Mouse (Mus musculus) cerebellum, adult 9-10 months (tissue): Measurements from ENCODE around the gene Cry2.
A peak's percentile ranks its signal among the peaks of the same experiment; 100 is the strongest.
"Not testable (repeated sequence)": the region's sequence is repeated elsewhere in the genome, so short reads cannot be mapped to it uniquely, and the experiment has no call there.

ENCODE experiments used
- DNase-seq: peaks from one replicate; pipeline ENCODE4 v3.0.0; 2022

Cry2 gene

DNA sequence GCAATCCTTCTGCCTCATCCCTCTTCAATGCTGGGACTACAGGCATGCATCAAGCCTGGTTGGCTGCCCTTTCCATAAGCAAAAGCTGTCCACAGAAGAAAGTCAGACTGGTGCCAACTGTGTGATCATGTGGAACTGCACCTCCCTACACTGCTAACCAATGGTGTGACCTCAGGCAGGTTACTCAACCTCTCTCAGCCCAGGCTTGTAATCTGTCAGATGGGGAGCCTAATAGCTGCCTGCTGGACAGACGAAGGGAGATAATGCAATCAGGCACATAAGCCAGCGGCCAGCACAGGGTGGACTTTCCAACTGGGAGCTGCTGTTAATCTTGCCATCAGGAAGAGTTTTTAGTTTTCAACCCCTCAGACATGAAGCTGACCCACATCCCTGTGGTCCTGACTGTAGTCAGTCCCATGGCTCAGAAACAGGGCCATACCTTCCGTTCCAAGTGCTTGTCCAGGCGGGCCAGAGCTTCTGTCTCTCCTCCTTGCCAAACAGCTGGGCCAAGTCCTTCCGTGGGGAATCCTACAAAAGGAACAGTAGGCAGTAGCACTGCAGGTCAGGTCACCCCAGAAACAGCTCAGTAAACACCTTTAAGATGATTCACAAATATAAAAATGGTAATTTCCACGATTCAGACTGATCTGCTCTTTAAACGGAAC lies 12.0 kb downstream of the Cry2 start:
- DNase-seq: no peak

DNA sequence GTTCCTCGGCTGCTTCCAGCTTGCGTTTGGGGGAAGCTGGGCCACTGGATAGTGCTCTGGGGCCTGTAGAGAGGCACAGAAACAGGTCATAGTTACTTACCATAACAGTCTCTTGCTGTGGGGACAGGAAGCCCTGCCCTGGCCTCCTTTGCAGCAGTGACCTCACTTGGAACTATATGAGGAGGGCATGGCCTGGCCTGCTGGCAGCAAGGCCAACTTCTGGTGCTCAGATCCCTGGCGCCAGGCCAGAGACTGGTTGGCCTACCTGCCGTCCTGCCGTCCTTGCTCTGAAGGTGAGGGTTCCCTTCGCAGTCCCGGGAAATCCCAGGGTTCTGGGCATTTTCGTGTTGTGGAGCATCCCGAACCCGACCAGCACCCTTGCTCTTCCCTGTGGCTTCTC lies 22.1 kb downstream of the Cry2 start:
- DNase-seq: peak; percentile 81

GRCm38 (mm10) chr2:92408309-92409045 lies 25.4 kb downstream of the Cry2 start:
- DNase-seq: no peak

DNA sequence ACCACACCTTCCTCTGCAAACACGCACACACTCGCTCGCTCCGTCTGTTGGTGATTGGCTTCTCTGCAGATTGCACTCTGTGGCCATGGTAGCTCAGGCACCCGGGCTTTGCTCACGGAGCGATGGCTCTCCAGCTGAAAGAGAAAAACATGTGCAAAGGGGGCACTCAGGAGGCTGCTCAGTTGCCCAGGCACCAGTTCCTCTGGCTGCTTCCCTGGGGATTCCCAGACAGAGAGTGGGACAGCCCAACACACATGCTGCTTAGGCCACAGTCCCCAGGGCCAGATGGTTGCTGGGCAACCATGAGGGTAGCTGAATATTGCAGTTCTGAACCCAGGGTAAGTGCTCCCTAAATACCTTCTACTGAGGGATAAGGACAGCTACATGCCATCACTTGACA lies 28.2 kb downstream of the Cry2 start:
- no peak for DNase-seq

GRCm38 (mm10) chr2:92404737-92405136 lies 29.1 kb downstream of the Cry2 start:
- DNase-seq: no peak

DNA sequence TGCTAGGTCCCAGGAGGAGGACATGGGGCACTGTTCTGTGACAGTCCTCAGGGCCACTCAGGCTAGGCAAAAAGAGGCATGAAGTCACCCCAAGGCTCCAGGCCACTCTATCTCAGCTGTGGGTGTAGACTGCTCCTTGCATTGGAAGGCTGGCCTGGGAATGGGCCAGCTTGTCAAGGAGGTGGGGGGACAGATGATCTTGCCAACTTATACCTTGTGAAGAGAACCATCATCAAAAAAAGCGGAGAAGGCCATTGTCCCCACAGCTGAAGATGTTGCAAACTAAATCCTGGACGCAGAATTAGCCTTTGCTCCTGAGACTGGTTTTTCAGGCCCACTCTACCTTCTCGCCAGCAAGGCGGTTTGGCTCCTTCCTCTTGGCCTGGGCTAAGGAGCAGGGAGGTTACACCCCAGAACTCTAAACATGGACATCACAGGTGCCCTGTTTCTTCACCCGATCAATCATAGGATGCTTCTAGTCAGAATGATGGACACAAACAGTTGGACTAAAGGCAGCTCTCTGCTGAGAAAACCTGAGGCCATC lies 30.0 kb downstream of the Cry2 start:
- no peak for DNase-seq

- peak; percentile 96 for DNase-seq
Observed at GRCm38 (mm10) chr2:92402591-92403326, 31.1 kb downstream of the Cry2 start.

- DNase-seq: peak; percentile 76
Observed at GRCm38 (mm10) chr2:92401091-92401561, 32.7 kb downstream of the Cry2 start, which contains the start of gene Mapk8ip1. Mapk8ip1 (minus strand) TSS chr2:92401263.

GRCm38 (mm10) chr2:92400682-92401081 lies 33.2 kb downstream of the Cry2 start:
- peak; percentile 70 for DNase-seq

- not testable (repeated sequence) for DNase-seq
Observed at GRCm38 (mm10) chr2:92399877-92400276, 34.0 kb downstream of the Cry2 start.

DNA sequence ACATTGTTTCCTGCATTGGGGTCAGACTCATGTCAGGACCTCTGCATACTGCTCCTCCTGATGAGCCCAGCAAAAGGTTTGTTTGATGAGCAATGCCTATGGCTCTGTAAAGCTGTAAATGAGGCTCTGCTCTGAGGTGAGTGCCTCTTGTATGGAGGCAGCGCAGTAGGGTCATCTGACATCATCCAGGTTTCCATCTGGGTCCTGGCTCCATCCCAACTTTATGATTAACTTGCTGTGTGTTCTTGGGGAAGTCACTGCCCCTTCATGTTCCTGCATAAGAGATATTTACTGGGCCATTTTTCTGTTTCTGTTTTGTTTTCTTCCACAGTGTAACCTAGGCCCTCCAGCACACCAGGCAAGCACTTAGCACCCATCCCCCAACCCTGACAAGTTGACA lies 36.4 kb downstream of the Cry2 start:
- no peak for DNase-seq

- no peak for DNase-seq
Observed at GRCm38 (mm10) chr2:92395535-92395934, 38.3 kb downstream of the Cry2 start.

GRCm38 (mm10) chr2:92392318-92393264 lies 41.3 kb downstream of the Cry2 start:
- no peak for DNase-seq

DNA sequence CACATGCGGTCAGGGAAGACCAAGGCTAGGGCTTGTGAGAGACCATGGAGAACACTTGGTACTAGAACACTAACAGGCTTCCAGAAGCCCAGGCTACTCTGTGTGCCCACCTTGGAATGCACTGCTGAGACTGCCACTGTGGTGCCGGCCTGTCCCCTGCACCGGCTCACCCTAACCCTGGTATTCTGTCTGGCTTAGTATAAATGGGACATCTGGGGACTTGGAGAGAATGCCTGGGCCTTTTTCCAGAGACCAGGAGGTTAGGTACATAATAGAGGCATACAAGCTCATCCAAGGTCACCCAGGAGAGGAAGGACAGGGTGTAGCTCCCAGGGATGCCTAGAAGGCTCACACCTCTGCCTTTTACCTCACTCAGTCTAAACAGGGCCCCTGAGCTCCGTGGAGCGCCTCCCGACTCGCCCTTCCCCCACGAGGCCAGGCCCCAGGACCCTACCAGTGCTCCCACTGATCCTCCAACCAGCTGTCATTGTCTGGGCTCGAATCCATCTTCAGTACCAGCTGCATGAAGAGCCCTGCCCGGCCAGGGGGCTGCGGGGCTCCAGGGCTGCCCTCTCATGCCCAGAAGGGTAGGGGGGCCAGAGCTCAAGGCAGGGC lies 42.0 kb downstream of the Cry2 start:
- DNase-seq: no peak

GRCm38 (mm10) chr2:92391116-92391515 lies 42.7 kb downstream of the Cry2 start:
- peak; percentile 80 for DNase-seq

DNA sequence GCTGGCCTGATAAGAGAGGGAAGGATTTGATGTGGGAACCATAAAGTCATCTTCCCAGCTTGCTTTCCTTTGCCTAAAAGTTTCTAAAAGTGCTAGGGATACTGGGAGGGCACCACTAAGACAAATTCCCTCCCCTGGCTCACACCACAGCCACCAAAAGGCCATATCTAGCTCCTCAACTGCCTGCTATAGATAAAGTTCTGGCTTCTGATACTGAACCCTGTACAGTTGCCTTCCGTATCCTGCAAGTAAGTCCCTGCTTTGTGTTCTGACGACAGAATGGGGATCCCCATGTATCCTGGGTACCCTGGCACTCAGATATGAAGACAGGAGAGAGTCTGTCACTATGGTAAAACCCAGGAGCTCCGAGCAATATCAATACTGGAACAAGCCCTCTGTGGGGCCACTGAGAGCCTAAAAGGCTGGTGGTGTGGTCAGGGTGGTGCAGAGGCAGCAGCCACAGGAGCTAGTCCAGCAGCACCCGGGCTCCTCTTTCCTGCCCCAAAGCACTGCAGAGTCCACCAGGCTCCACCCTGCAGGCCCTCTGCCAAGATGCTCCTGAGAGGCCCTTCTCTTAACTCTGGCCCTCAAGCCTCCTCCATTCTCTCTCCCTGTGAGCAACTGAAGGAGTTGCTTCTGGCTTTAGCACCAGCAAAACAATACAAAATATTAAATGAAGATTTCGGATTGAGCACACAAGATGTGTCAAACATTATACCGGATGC lies 43.5 kb downstream of the Cry2 start:
- DNase-seq: no peak

DNA sequence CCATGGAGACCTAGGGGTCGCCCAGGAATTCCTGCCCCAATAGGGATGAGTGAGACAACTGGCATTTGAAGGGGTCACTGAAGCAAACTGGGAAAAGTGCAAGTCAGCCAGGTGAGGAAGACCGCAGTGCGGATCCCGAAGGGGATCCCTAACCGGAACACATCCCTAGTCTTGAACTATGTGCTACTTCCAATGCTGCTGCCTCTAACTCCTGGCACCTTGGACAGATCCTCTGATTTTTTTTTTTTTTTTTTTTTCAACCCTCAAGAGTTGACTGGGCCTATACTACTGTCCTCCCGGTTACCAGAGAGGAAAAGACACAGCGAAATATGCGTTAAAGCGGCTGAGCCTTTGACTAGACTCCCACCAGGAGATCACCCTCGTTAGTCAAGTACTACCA lies 44.2 kb downstream of the Cry2 start:
- no peak for DNase-seq

DNA sequence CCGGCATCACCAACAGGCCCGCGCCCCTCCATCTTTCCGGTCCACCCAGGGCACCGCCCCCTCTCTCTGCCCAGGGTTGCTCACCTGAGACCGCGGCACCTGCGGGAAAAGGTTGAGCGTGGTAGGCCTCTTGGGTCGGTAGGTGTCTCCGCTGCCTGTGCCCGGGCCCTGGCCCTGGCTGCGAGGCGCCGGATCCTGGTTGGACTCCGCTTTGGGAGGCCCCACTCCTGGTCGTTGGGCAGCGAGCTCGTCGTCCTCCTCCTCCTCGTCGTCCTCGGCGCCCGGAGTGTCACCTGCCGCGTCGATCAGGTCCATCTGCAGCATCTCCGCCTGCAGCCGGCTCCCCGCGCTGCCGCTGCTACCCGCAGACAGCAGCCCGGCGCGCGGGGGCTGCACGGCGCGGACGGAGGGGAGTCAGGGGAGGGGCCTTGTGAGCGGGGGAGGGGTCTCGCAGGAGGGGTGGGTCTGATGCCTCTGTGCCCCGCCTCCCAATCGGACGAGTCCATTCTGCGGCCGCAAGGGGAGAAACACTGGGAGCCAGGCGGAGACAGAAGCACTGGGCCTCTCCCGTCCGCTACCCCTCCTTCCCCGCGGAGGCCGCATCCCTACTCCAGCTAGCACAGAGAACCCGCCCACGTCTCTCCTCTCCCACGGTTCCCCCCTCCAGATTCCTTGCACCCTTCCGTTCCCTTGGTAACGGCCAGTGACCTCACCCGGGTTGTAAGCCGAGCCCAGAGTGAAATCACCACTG lies 44.8 kb downstream of the Cry2 start:
- DNase-seq: peak; percentile 91

- DNase-seq: no peak
Observed at GRCm38 (mm10) chr2:92388081-92388517, 45.7 kb downstream of the Cry2 start.

DNA sequence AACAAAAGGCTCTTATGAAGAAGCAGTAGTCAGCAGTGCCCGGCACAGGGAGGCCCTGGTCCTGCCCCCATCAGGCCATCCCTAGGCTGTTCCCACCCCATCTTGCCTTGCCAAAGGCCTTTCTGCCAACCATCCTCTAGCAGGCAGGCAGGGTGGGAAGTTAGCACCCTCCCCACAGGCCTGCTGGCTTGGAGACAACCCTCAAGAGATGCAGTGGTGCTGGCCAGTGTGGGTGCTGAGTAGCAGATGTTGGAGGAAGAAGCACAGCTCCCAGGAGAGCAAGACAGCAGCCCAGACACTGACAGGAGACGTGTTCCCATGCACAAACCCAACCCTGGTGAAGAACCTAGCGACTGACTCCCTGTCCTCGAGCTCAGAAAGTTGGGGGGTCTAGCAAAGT lies 46.2 kb downstream of the Cry2 start:
- DNase-seq: no peak
